Mouse (Mus musculus): ENCODE results near the gene Scamp2.

DNA sequence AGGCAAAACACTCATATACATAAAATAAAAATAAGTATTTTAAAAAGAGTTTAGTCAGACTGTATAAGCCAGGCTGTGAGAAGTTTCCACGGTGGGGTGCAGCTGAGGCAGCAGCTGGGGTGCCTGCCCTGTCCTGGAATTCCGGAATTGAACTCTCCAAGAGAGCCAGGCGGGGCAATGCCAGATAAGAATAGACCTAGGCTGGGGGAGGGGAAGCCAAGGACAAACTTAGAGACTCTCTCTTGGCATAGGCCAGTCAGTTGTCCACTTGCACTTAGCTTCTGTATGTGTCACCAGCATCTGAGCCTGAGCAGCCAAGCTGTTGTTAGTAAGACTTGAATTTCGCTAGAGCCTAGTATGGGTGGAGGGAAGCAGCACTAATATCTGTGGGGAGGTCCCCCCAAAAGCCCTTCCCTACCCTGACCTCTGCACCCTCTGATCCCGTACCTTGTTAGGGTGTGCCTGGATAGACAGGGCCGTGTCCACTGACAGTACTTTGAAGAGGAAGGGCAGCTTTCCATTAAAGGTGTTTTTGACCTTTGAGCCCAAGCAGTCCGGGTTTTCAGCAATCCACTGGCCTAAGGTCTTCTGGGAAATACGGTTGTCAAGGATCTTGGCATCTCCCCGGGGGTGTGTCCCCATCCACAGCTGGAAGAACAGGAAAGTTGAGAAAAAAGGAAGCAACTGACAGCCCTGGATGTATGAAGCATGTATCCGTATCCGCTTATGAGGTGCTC lies 10.4 kb upstream of the Scamp2 start:
- TF ChIP-seq CTCF (IDR thresholded peaks at IDR 0.05; ENCODE audit: borderline replicate concordance, extremely low read depth, insufficient read depth, insufficient read length) (no peak), POLR2A (IDR thresholded peaks at IDR 0.05; ENCODE audit: borderline replicate concordance, extremely low read depth, insufficient read depth, insufficient read length, poor library complexity, severe bottlenecking) (no peak)
